Mouse (Mus musculus): ENCODE measurements around the gene Zfp185.
"Not testable (repeated sequence)": the region's sequence is repeated elsewhere in the genome, so short reads cannot be mapped to it uniquely, and the experiment has no call there.

Gene Zfp185

DNA sequence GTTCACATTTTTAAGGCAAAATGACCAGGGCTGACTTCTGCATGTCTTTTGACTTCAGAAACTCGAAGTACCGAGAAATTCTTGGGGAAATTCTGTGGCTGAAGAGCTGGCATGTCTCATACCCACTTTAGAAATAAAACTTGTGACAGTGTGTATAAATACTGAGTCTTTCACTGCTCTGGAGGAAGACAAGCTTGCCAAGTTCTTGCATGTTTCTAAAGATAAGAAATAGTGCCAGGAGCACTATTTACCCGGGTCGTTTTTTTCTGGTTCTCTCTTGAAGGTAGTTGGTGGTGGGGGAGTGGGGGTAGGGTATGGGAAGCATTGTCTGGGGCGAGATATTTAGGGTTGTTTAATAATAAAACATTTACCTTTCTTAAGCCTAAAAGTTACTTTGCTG, 75.2 kb downstream of the Zfp185 start:
- DNase-seq (ENCODE audit: low read depth, low spot score): no peak

DNA sequence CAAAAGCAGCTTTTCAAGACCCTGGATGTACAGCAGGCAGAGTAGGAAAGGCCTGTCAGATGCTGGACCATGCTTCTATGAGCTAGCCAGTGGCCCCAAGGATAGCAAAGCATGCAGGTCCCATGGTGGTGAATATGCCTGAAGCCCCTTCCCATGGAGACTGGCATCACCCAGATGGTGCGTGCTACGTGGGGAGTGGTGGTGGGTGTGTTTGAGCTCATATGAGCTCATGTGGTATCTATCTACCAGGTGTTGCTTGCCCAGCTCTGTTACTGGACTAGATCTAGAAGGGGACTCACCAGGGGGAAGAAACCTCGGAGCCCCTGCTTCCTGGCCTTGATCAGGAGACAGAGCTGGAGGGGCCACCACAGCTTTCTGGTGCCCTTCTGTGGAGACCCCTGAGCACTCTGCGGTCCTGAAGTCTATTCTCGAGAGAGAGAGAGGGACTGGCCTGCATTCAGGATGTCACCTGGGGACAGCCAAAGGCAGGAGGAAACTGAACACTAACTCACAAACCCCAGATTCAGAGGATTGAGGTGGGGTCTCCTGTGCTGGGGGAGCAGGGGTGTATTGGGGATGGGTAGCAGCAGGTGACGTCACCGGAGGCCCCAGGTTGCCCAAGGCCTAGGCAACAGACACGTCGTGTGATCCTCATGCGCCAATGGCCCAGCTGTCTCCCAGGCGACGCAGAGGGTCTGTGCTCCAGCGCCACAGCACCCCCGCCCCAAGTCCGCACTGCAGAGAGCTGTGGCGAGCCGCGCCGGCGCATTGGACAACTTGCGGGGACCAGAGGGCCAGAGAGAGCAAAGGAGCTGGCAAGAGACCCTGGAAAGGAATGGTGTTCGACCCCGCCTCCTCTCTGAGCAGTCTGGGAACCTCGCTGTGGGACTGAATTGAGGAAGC, 76.6 kb downstream of the Zfp185 start:
- no peak for DNase-seq (ENCODE audit: low read depth, low spot score)

DNA sequence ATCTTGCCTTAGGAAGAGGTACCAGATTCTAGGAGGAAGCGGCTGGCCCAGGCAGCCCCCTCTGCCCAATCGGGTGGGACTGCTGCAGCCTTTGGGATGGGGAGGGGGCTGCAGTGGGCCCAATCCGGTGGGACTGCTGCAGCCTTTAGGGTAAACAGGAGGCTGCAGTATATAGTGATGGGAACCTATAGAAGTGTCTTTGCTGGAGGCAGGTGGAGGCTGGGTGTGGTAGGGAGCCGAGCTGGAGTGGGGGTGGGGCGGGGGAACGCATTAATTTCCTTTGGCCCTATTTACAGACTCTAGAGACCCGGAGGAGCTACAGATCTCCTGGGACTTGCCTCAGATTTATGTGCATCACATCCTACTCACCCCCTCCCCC, 77.3 kb downstream of the Zfp185 start, which contains the start of gene Pnma3:
Pnma3 (plus strand) TSS at position 373 of the 379 bp plus-strand sequence.
- DNase-seq (ENCODE audit: low read depth, low spot score): no peak

DNA sequence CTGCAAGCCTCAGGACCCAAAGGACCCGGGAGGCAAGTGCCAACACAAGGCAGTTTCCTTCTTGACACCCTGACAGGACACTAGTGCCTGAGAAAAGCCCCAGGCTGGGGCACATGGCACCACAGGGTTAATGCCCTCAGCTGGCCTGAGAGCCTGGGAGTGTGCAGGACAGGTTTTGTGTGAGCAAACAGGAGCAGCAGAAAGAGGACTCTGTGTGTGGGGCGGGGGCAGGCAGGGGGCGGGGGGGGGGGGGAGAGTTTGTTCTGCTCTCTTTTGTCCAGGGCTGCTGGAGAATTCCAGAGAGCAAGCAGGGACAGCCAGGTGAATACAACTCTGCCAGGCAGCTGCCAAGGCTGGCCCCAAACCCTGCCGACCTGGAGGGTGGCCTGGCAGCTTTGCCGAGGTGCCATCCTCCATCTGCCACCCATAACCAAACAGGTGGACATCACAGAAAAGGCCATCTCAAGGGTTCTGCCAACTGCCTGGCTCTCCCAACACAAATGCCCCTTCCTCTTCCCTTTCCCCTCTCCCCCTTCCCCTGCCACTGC, 79.7 kb downstream of the Zfp185 start:
- not testable (repeated sequence) for DNase-seq (ENCODE audit: low read depth, low spot score)

All from telencephalon, adult 2 months (tissue).